In the genomic region with DNA sequence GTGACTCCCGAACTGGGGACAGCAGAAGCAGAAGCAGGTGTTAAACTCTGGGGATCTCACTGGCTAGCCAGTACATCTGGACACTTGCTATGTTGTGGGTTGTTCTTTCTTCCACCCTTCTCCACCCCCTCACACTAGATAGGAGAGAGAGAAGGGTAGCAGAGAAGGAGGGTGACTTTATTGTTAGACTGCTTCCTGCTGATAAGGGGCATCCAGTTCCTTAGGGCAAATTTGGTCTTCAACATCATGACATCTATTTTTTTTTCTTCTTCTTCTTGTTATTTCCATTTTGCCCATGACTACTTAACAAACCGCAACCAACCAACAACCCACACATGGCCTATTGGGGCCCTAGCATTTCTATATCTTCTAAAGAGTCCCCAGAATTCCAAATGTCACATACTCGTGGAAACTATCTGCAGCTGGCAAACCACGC, we compare ENCODE assay signal across 20 mouse cellular contexts.
A peak's percentile ranks its signal among the peaks of the same experiment; 100 is the strongest.
DNase-seq lines count a peak whose midpoint lies in the region; ATAC-seq and TF ChIP-seq lines count a peak whose summit lies in the region.
"Had no signal": no experiment of that assay in that cellular context is flagged by ENCODE, and none has a peak within 500 bp of the region (broad histone marks: within the 10 kb centered on the region; RNA-seq: fewer than 3 reads in every experiment).

No protein-coding gene starts in this region.

- TF ChIP-seq CTCF in liver, embryonic 14.5 days (IDR thresholded peaks at IDR 0.05; ENCODE audit: low read depth) = no peak
- no peak for TF ChIP-seq CTCF in gastrocnemius, adult 2 months (IDR thresholded peaks at IDR 0.05)

- ATAC-seq in CD4-positive, CD25-positive, alpha-beta regulatory T cell, adult 4 months = no peak
- no peak for ATAC-seq in heart, embryonic 16.5 days (replicated peaks; ENCODE audit: extremely low read depth, insufficient read depth, low FRiP score)
- ATAC-seq in liver, embryonic 14.5 days (ENCODE audit: insufficient read depth) = peak; percentile 72; the same call in 1 of the 2 replicates
- ATAC-seq: hindbrain, postnatal 0 days; midbrain, embryonic 16.5 days had no signal

- no peaks in the 10 kb centered on the region for H3K27me3 ChIP-seq in heart, embryonic 16.5 days (ENCODE audit: control insufficient read depth, insufficient read depth, low read length)
- H3K27me3 ChIP-seq in liver, embryonic 14.5 days (ENCODE audit: control insufficient read depth, insufficient read depth, low read length) = no peaks in the 10 kb centered on the region
- H3K27me3 ChIP-seq: embryonic facial prominence, embryonic 15.5 days; limb, embryonic 12.5 days had no signal

- intact Hi-C loops in heart, postnatal 10 days (cut with DNase I) = no loop called here
- intact Hi-C loops in gastrocnemius, postnatal 14 days (cut with DNase I; ENCODE audit: low total_unique reads) = no loop called here
- intact Hi-C loops in gastrocnemius, adult 2 months (cut with DNase I) = no loop called here

- TF ChIP-seq EP300 in liver, embryonic 14.5 days (IDR thresholded peaks at IDR 0.05; ENCODE audit: low read depth) = peak; percentile 56

- peak overlapping the region; percentile 21; the same call in 1 of the 2 replicates for H3K9ac ChIP-seq in heart, embryonic 16.5 days (ENCODE audit: low read length)
- no peak overlapping the region for H3K9ac ChIP-seq in liver, embryonic 14.5 days (replicated peaks)
- H3K9ac ChIP-seq: embryonic facial prominence, embryonic 15.5 days; limb, embryonic 12.5 days; lung, embryonic 14.5 days had no signal

- peaks cover 79% of the 10 kb centered on the region for H3K4me1 ChIP-seq in heart, embryonic 16.5 days (ENCODE audit: control insufficient read depth, insufficient read depth, low read length)
- H3K4me1 ChIP-seq in liver, embryonic 14.5 days (replicated peaks; ENCODE audit: control insufficient read depth in 2 of 2, insufficient read depth in 2 of 2, low read length in 1 of 2) = peaks cover 15 to 52% of the 10 kb centered on the region in 2 experiments

- H3K4me3 ChIP-seq in heart, embryonic 16.5 days (ENCODE audit: low read length) = no peak overlapping the region
- no peak overlapping the region for H3K4me3 ChIP-seq in liver, embryonic 14.5 days (ENCODE audit: insufficient read depth in 1 of 2, low read depth in 2 of 2, low read length in 2 of 2)
- no peak overlapping the region for H3K4me3 ChIP-seq in gastrocnemius, adult 2 months
- H3K4me3 ChIP-seq: embryonic facial prominence, embryonic 15.5 days; forebrain, embryonic 10.5 days; limb, embryonic 12.5 days had no signal

- H3K9me3 ChIP-seq in heart, embryonic 16.5 days (replicated peaks; ENCODE audit: control insufficient read depth, low read length) = no peaks in the 10 kb centered on the region
- no peaks in the 10 kb centered on the region for H3K9me3 ChIP-seq in liver, embryonic 14.5 days (ENCODE audit: control insufficient read depth, low read length)
- H3K9me3 ChIP-seq: embryonic facial prominence, embryonic 15.5 days; forebrain, embryonic 10.5 days; limb, embryonic 12.5 days had no signal

- DNase-seq in CD4-positive, CD25-positive, alpha-beta regulatory T cell, adult 2 months (ENCODE audit: low read depth, low spot score) = peak; percentile 37
- no peak for DNase-seq in heart, postnatal 10 days
- DNase-seq in T-cell, adult 2 months (ENCODE audit: low spot score) = peak; percentile 8
- DNase-seq in liver, embryonic 14.5 days (ENCODE audit: low read depth in 3 of 3, low spot score in 3 of 3) = no peak
- no peak for DNase-seq in gastrocnemius, postnatal 14 days
- DNase-seq in gastrocnemius, adult 2 months = no peak
- DNase-seq: cerebellum, adult 9-10 months; kidney, adult 8-10 months; kidney, postnatal 25 days; lung, embryonic 14.5 days; lung, postnatal 4 days; right cerebral cortex, adult 18-20 months; thymus, adult 18-20 months had no signal

- H3K27ac ChIP-seq in heart, embryonic 16.5 days (ENCODE audit: low read length) = peak overlapping the region; percentile 54
- H3K27ac ChIP-seq in liver, embryonic 14.5 days = no peak overlapping the region
- H3K27ac ChIP-seq in gastrocnemius, adult 2 months = no peak overlapping the region
- H3K27ac ChIP-seq: embryonic facial prominence, embryonic 15.5 days; forebrain, embryonic 10.5 days; hindbrain, postnatal 0 days; limb, embryonic 12.5 days had no signal

- H3K36me3 ChIP-seq in heart, embryonic 16.5 days (ENCODE audit: control insufficient read depth, insufficient read depth) = no peaks in the 10 kb centered on the region
- H3K36me3 ChIP-seq in liver, embryonic 14.5 days (replicated peaks; ENCODE audit: control insufficient read depth, insufficient read depth, low read depth) = no peaks in the 10 kb centered on the region
- H3K36me3 ChIP-seq: embryonic facial prominence, embryonic 15.5 days; forebrain, embryonic 10.5 days; limb, embryonic 12.5 days had no signal

- H3K4me2 ChIP-seq in heart, embryonic 16.5 days (ENCODE audit: low read depth, low read length) = peak overlapping the region; percentile 33
- H3K4me2 ChIP-seq in liver, embryonic 14.5 days (ENCODE audit: low read depth) = no peak overlapping the region
- H3K4me2 ChIP-seq: embryonic facial prominence, embryonic 15.5 days; limb, embryonic 12.5 days; lung, embryonic 14.5 days had no signal

- 37% methylated on average over 4 of the region's 4 CpGs for WGBS in heart, embryonic 16.5 days
- WGBS in liver, embryonic 14.5 days (ENCODE audit: insufficient replicate concordance) = 15% methylated on average over 4 of the region's 4 CpGs

Comparison
In these comparisons a context has a peak if more than half of its experiments do, and no peak if none do; other contexts are left out.
1. DNase-seq: peak in CD4-positive, CD25-positive, alpha-beta regulatory T cell, adult 2 months (single experiment) and T-cell, adult 2 months (single experiment); none in heart, postnatal 10 days (0 of 2), liver, embryonic 14.5 days (0 of 3), gastrocnemius, postnatal 14 days (single experiment) and gastrocnemius, adult 2 months (single experiment).